Mouse (Mus musculus): ENCODE measurements at regions not wholly inside any gene's neighbourhood (a gene's known extent, or its start where the extent isn't known, plus 50 kb on each side); places are given as distances from the start of the nearest gene placed in this dataset.

- DNase-seq (ENCODE audit: low spot score) = no peak
These were observed 88.0 kb upstream of the Galnt5 start for GRCm38 (mm10) chr2:57909706-57910105.

DNA sequence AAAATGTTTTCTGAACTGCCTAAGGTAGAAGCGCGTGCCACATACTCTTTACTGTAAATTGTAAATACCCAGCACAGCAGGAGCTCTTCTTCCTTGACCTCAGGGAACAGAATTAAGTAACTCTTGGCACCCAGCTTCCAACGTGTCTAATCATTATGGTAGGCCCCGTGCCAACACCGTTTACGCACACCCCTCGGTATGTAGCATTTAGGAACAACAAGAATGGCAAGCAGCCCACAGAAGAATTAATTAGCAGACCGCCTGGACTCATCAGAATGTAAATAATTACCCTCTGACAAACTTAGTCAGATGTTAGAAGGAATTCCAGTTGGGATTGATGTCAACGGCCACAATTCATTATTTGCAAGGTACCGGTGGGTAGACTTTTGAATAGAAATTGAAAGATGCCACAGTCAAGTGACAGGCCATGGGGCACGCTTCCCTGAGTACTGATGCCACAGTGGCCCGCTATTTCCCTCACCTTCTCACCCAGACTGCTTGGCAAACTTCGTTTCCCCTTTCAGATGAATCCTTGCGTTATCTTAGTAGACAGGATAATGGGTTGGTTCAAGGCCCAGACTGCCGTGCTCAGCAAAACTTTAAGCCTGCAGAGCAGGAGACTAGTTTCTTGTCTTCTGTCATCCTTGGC, 81.2 kb upstream of the Galnt5 start:
- DNase-seq (ENCODE audit: low spot score) = no peak

GRCm38 (mm10) chr2:57917721-57918120, 80.0 kb upstream of the Galnt5 start:
- DNase-seq (ENCODE audit: low spot score) = no peak

- peak; percentile 41 for DNase-seq (ENCODE audit: low spot score)
These were observed 78.5 kb upstream of the Galnt5 start for GRCm38 (mm10) chr2:57919102-57919731.

DNA sequence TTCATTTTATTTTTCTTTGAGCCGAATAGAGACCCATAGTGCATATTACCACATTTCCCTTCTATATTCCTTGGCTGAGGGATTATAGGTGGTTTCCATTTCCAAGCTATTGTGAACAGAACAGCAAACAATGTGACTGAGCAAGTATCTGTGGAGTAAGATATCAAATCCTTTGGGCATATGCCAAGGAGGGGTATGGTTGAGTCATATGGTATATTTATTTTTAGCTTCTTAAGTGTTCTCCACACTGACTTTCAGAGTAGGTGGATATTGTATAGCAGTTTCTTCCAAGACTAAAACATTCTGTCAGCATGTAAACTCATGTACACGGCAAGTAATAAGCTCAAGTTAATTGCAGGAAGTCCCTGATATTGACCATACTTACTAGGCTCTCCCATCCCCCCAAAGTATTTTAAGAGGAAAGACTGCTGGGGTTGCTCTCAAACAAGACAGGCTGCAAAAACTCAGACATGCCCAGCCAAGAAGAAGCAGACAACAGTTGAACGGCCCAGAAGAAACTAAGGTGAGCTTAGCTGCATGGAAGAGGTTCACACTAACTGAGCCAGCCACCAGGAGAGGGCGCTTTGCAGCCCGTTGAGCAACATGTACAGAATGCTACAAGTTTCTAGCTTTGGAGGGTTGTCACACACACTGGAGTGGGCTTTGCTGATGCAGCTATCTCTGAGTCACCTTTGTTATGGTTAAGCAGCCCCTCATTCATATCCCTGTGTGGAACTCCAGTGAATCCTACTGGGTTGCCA, 63.4 kb upstream of the Galnt5 start:
- no peak for DNase-seq (ENCODE audit: low spot score)

Measured in ovary, postnatal 14 days (tissue).